Mouse (Mus musculus) embryonic facial prominence, embryonic 11.5 days (tissue): ENCODE data around the gene Fam126a. TPM values are rescaled to one million over a fixed set of nuclear protein-coding genes. Genes with fewer than 3 reads are reported as not detected.
"Not testable (repeated sequence)": the region's sequence is repeated elsewhere in the genome, so short reads cannot be mapped to it uniquely, and the experiment has no call there.

Experiments
- ATAC-seq: fragments of 200-750 bp; cut with Nextera tagmentation; replicated peaks from 2 replicates; pipeline ENCODE4 v1.8.0; 2017; ENCODE audit warnings: low read depth; ENCODE audit not compliant: insufficient number of reproducible peaks, low FRiP score, low TSS enrichment
- DNase-seq: peaks from one replicate; pipeline ENCODE4 v3.0.0-alpha.2; 2015; ENCODE audit warnings: low spot score
- H3K27ac ChIP-seq: fragments of 300-500 bp; sonication (generic); replicated peaks from 2 replicates; pipeline ENCODE4 v1.5.1; 2014; ENCODE audit warnings: mild to moderate bottlenecking, low read depth, low read length, control low read depth
- H3K27me3 ChIP-seq: fragments of 300-500 bp; sonication (generic); 2 replicates; pipeline ENCODE4 v1.6.1; 2014; ENCODE audit warnings: mild to moderate bottlenecking, low read length, moderate library complexity, mixed read lengths; ENCODE audit not compliant: control insufficient read depth, insufficient read depth
- H3K36me3 ChIP-seq: fragments of 300-500 bp; sonication (generic); replicated peaks from 2 replicates; pipeline ENCODE4 v1.6.1; 2014; ENCODE audit warnings: low read depth, mild to moderate bottlenecking, low read length, moderate library complexity, mixed read lengths; ENCODE audit not compliant: control insufficient read depth, insufficient read depth
- H3K4me1 ChIP-seq: fragments of 300-500 bp; sonication (generic); 2 replicates; pipeline ENCODE4 v1.6.1; 2014; ENCODE audit warnings: low read length, mixed read lengths; ENCODE audit not compliant: control insufficient read depth, insufficient read depth
- H3K4me2 ChIP-seq: fragments of 300-500 bp; sonication (generic); 2 replicates; pipeline ENCODE4 v1.6.1; 2014; ENCODE audit warnings: low read depth, mild to moderate bottlenecking, control low read depth, low read length, moderate library complexity
- H3K4me3 ChIP-seq: fragments of 300-500 bp; sonication (generic); 2 replicates; pipeline ENCODE4 v1.5.1; 2014; ENCODE audit warnings: low read depth, low read length, control low read depth
- H3K9ac ChIP-seq: fragments of 300-500 bp; sonication (generic); replicated peaks from 2 replicates; pipeline ENCODE4 v1.6.1; 2014; ENCODE audit warnings: mild to moderate bottlenecking, control low read depth, low read length
- H3K9me3 ChIP-seq: fragments of 300-500 bp; sonication (generic); replicated peaks from 2 replicates; pipeline ENCODE4 v1.6.1; 2016; ENCODE audit warnings: mild to moderate bottlenecking, low read length, inconsistent platforms, mixed read lengths; ENCODE audit not compliant: control insufficient read depth
- WGBS: fragments of 180-500 bp; shearing (Covaris S2); extraction: QIAGEN DNeasy Blood & Tissue Kit; methylation state at CpG from one replicate; pipeline ENCODE4 v1.1.7; 2014; 5-methylcytosine and 5-hydroxymethylcytosine counted together
- polyA plus RNA-seq: library from polyadenylated mRNA; unstranded; fragments of >200 nt; fragmentation: Nextera tagmentation; extraction: Ambion mirVana; gene quantifications from 2 replicates; pipeline ENCODE4 v1.2.1, GENCODE M21; 2014

Fam126a gene
- polyA plus RNA-seq, 1 experiment from 2014 or later, result 35.6 TPM

DNA sequence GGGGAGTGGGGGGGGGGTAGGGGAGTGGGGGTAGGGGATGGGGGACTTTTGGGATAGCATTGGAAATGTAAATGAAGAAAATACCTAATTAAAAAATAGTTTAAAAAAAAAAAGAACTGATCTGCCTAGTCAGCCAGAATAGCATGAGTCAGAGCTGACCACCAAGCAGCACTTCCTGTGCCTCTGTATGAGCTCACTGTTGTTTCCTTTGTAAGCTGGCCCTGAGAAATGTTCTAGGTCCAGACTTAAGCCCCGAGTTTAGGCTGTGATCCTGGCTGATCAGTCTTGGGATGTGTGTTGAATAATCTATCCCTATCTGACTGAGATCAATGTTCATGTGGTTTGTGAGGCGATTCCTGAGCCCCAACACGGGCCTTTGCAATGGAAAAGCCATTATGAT is 143.4 kb downstream of the Fam126a start:
- Histone ChIP-seq H3K27me3 (no peaks in the 10 kb centered on the region), H3K9ac (no peak overlapping the region), H3K9me3 (no peaks in the 10 kb centered on the region), H3K4me1 (no peaks in the 10 kb centered on the region), H3K4me2 (no peak overlapping the region), H3K36me3 (no peaks in the 10 kb centered on the region), H3K4me3 (no peak overlapping the region), H3K27ac (no peak overlapping the region)
- WGBS, result 76% methylated on average over 3 of the region's 3 CpGs
- ATAC-seq (no peak), DNase-seq (no peak)

DNA sequence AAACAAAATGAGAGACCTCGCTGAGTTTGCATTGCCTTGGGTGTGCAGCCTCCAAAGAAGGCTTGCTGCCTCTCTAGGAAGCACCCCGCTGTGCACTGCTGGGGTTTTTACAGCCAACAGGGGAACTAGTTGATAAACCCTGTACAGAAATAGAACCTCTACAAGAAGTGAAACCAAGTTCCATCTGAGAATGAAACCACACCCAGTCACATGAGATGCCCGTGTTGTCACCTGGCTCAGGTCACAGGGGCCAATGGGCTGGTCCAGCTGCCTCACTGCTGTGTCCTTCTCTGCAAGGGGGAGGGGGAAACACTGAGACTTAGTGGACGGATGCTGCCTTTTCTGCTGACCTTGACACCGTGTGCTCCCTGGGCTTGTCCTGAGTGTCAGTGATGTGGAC is 156.0 kb downstream of the Fam126a start:
- no peak overlapping the region for H3K27ac ChIP-seq
- DNase-seq (no peak), ATAC-seq (no peak)
- H3K27me3 ChIP-seq, result no peaks in the 10 kb centered on the region
- WGBS, result 66% methylated on average over 5 of the region's 5 CpGs
- H3K4me1 ChIP-seq, result no peaks in the 10 kb centered on the region
- no peak overlapping the region for H3K4me3 ChIP-seq
- H3K36me3 ChIP-seq, result no peaks in the 10 kb centered on the region
- no peak overlapping the region for H3K4me2 ChIP-seq
- no peaks in the 10 kb centered on the region for H3K9me3 ChIP-seq
- H3K9ac ChIP-seq, result no peak overlapping the region

DNA sequence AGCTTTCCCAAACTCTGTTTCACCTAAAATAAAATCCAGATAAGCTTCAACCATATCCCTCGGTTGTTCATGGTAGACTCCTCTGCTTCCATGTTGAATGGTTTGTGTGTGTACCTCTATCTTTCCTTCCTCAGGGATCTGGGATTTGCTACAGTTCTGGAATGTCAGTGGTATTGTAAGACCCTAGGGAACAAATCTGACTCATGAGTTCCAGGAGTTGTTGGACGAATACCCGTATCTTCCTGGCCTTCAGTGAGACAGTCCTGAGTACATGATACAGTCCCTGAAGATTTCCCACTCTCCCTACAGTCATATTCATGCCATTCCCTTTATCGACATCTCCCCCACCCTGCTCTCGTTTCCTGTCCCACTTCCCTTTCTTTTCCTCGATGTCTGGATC is 157.9 kb downstream of the Fam126a start:
- DNase-seq (no peak), ATAC-seq (no peak)
- Histone ChIP-seq H3K4me1 (no peaks in the 10 kb centered on the region), H3K9me3 (no peaks in the 10 kb centered on the region), H3K9ac (no peak overlapping the region), H3K27ac (no peak overlapping the region), H3K4me2 (no peak overlapping the region), H3K27me3 (no peaks in the 10 kb centered on the region), H3K36me3 (no peaks in the 10 kb centered on the region), H3K4me3 (no peak overlapping the region)
- WGBS, result 83% methylated on average over 6 of the region's 6 CpGs

DNA sequence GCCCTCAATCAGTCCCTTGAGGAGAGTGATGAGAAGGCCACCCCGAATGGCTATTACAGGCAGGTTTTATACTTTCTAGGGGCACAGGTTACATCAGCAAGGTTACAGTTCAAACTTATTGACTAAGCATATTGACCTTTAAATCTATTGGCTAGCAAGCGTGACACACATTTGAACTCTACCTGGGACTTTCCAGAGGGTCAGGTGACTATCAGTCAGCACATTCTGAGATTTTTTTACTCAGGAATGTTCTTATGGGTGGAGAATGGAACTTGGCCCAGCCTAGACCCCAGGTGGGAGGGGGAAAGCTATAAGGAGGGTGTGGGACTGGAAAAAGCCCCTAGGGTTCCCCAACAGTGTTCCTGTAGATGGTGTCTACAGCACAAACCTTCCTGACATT is 159.2 kb downstream of the Fam126a start:
- not testable (repeated sequence) for H3K4me1 ChIP-seq, H3K4me3 ChIP-seq, H3K27ac ChIP-seq, H3K9ac ChIP-seq, H3K9me3 ChIP-seq, ATAC-seq, H3K27me3 ChIP-seq, H3K4me2 ChIP-seq, DNase-seq, H3K36me3 ChIP-seq
- WGBS, result 87% methylated on average over 2 of the region's 2 CpGs

DNA sequence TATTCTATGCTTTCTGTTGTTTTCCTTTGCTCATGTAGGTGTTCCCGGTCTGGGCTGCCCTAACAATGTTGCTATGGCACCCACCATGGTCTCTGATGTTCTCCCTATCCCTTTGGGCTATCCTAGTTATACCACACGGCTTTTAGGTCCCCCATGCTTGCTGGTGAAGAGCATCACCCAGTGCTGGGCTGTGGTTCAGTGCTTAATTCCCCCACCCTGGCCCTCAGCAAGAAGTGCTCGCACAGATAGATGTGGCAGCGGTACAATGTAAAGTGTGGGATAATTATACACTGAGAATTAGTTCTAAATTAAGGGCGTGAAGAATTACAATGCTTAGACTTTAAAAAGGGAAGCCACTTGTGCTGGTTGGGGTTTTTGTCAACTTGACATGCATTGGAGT is 164.5 kb downstream of the Fam126a start:
- WGBS, result 88% methylated on average over 5 of the region's 5 CpGs
- Histone ChIP-seq H3K36me3 (no peaks in the 10 kb centered on the region), H3K9me3 (no peaks in the 10 kb centered on the region), H3K4me2 (no peak overlapping the region), H3K4me1 (no peaks in the 10 kb centered on the region), H3K4me3 (no peak overlapping the region), H3K9ac (no peak overlapping the region), H3K27me3 (no peaks in the 10 kb centered on the region), H3K27ac (no peak overlapping the region)
- ATAC-seq, result no peak
- no peak for DNase-seq

Other genes starting within 250 kb of the Fam126a start
- gene Pus7, start 247.0 kb downstream of the Fam126a start, polyA plus RNA-seq, result 34.3 and 35.6 TPM in 2 replicates
- gene Rint1, start 243.0 kb downstream of the Fam126a start, polyA plus RNA-seq, result 26.4 and 27.4 TPM in 2 replicates
- 122 and 128 TPM in 2 replicates for gene Tomm7, start 186.5 kb downstream of the Fam126a start, polyA plus RNA-seq
- 84.7 and 87.5 TPM in 2 replicates for gene Klhl7, start 69.9 kb upstream of the Fam126a start, polyA plus RNA-seq
- gene Nupl2, start 134.3 kb upstream of the Fam126a start, polyA plus RNA-seq, result 21.1 and 22.1 TPM in 2 replicates